Mouse (Mus musculus) spleen, adult 2 months (tissue): ENCODE measurements around the gene Ppil4.

Experiments
- CTCF ChIP-seq: fragments of 200-500 bp; IDR thresholded peaks from 2 replicates; pipeline ENCODE4 v1.5.1; 2011; ENCODE audit warnings: mild to moderate bottlenecking, inconsistent platforms; ENCODE audit not compliant: insufficient read depth, insufficient read length, insufficient replicate concordance; ENCODE audit errors: extremely low read depth
- POLR2A ChIP-seq: fragments of 200-500 bp; IDR thresholded peaks from 2 replicates; pipeline ENCODE4 v1.6.1; 2011; ENCODE audit warnings: low read depth, low read length, inconsistent platforms

DNA sequence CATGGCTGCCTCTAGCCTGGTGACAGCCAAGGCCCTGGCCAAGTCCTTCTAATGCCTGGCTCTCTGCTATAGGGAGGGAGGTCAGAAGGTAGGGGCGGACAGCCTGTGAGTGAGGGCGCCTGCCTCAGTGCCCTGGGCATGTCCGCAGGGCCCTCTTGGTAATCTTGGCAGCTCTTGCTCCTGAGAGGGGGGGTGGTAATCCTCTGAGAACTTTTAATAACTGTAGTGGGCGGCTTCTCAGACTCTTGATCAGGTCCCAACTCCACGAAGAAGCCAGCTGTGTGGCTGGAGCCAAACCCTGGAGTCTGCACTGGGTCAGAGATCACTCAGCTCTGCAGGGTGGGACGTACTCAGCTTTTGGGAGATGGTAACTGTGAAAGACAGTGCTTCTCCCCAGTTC is 71.5 kb downstream of the Ppil4 start:
- TF ChIP-seq CTCF: no peak
- no peak for TF ChIP-seq POLR2A
